ENCODE assay signal across 17 mouse cellular contexts in the genomic region with DNA sequence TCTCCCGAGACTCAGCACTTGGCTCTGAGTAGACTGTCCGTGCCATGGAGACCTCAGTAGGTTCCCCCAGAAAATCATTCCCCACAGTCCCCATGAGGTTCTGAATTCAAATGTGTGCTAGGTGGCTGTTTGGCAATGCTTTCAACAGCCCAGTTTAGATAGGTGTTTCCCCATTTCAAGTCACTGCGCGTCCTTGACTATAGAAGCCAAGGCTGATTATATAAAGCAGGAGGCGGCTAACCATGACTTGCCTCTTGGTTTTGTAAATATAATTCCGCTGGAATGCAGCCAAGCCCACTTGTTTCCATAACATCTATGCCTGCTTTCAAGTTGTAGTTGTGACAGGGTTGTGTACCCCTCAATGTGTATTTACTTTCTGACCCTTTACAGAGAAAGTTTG.
DNase-seq lines count a peak whose midpoint lies in the region; TF ChIP-seq lines count a peak whose summit lies in the region.
"Had no signal": no experiment of that assay in that cellular context is flagged by ENCODE, and none has a peak within 500 bp of the region (broad histone marks: within the 10 kb centered on the region; RNA-seq: fewer than 3 reads in every experiment).

No protein-coding gene starts in this region.

- 69% methylated on average over 6 of the region's 6 CpGs for WGBS in lung, adult 2 months

- no peaks in the 10 kb centered on the region for H3K4me1 ChIP-seq in lung, adult 2 months (ENCODE audit: control insufficient read depth, insufficient read depth, low read length)
- H3K4me1 ChIP-seq: heart, embryonic 10.5 days; hindbrain, embryonic 12.5 days; limb, embryonic 12.5 days; liver, embryonic 13.5 days had no signal

- no peak overlapping the region for H3K4me3 ChIP-seq in lung, adult 2 months (replicated peaks; ENCODE audit: extremely low read depth, low read depth, low read length)
- H3K4me3 ChIP-seq: embryonic facial prominence, embryonic 13.5 days; heart, embryonic 10.5 days; hindbrain, embryonic 12.5 days; limb, embryonic 12.5 days; liver, embryonic 13.5 days; midbrain, embryonic 10.5 days had no signal

- DNase-seq in adrenal gland, adult 8-10 months, result peak; percentile 5
- DNase-seq in adrenal gland, postnatal 25 days, result no peak
- DNase-seq in lung, adult 18-20 months, result peak; percentile 21 to 65
- DNase-seq in lung, adult 2 months, result no peak
- DNase-seq in fat pad, adult 2 months (ENCODE audit: extremely low read depth, low read depth, low spot score), result peak; percentile 68
- DNase-seq in lung, postnatal 14 days, result peak; percentile 8
- DNase-seq in cerebellum, adult 11-12 months, result no peak
- no peak for DNase-seq in B cell, adult 2 months
- DNase-seq: cerebellum, postnatal 10 days; layer of hippocampus, adult 9-11 months; liver, embryonic 13.5 days; thymus, postnatal 14 days had no signal

- no peak for TF ChIP-seq CTCF in lung, adult 2 months (IDR thresholded peaks at IDR 0.05; ENCODE audit: insufficient read depth, low read length)

- TF ChIP-seq POLR2A in lung, adult 2 months (IDR thresholded peaks at IDR 0.05; ENCODE audit: borderline replicate concordance, extremely low read depth, low read depth, low read length), result no peak

Comparison
In these comparisons a context has a peak if more than half of its experiments do, and no peak if none do; other contexts are left out.
1. DNase-seq: peak in adrenal gland, adult 8-10 months (single experiment), lung, adult 18-20 months (2 of 2), fat pad, adult 2 months (single experiment) and lung, postnatal 14 days (single experiment); none in adrenal gland, postnatal 25 days (single experiment), lung, adult 2 months (single experiment), cerebellum, adult 11-12 months (single experiment) and B cell, adult 2 months (0 of 2).